Comparison of ENCODE assay signal across 21 mouse cellular contexts in genomic region chr10:119725966-119726365, GRCm38 (mm10).
DNase-seq lines count a peak whose midpoint lies in the region; ATAC-seq lines count a peak whose summit lies in the region.
"Had no signal": no experiment of that assay in that cellular context is flagged by ENCODE, and none has a peak within 500 bp of the region (broad histone marks: within the 10 kb centered on the region; RNA-seq: fewer than 3 reads in every experiment).

No protein-coding gene starts in this region.

- ATAC-seq in kidney, embryonic 15.5 days (replicated peaks; ENCODE audit: low FRiP score) = no peak
- ATAC-seq: activated CD4-positive, CD25-positive, alpha-beta regulatory T cell, adult 4 months; forebrain, embryonic 16.5 days; intestine, embryonic 15.5 days had no signal

- H3K4me2 ChIP-seq in kidney, embryonic 15.5 days = no peak overlapping the region
- H3K4me2 ChIP-seq: embryonic facial prominence, embryonic 13.5 days; forebrain, embryonic 12.5 days; hindbrain, embryonic 14.5 days; intestine, embryonic 15.5 days had no signal

- 55% methylated on average over 7 of the region's 7 CpGs for WGBS in kidney, embryonic 15.5 days
- 82% methylated on average over 7 of the region's 7 CpGs for WGBS in midbrain, embryonic 10.5 days

- no peaks in the 10 kb centered on the region for H3K9me3 ChIP-seq in kidney, embryonic 15.5 days (replicated peaks)
- no peaks in the 10 kb centered on the region for H3K9me3 ChIP-seq in midbrain, embryonic 10.5 days (replicated peaks)
- H3K9me3 ChIP-seq: embryonic facial prominence, embryonic 13.5 days; forebrain, embryonic 12.5 days; hindbrain, embryonic 10.5 days; intestine, embryonic 15.5 days had no signal

- no peak overlapping the region for H3K9ac ChIP-seq in kidney, embryonic 15.5 days
- H3K9ac ChIP-seq: embryonic facial prominence, embryonic 13.5 days; forebrain, embryonic 12.5 days; hindbrain, embryonic 14.5 days; intestine, embryonic 15.5 days had no signal

- no peaks in the 10 kb centered on the region for H3K36me3 ChIP-seq in kidney, embryonic 15.5 days
- H3K36me3 ChIP-seq in midbrain, embryonic 10.5 days = no peaks in the 10 kb centered on the region
- H3K36me3 ChIP-seq: embryonic facial prominence, embryonic 13.5 days; forebrain, embryonic 12.5 days; G1E; hindbrain, embryonic 10.5 days; intestine, embryonic 15.5 days had no signal

- H3K4me1 ChIP-seq in kidney, embryonic 15.5 days = peaks cover 10% of the 10 kb centered on the region
- H3K4me1 ChIP-seq in midbrain, embryonic 10.5 days = peaks cover 37% of the 10 kb centered on the region
- H3K4me1 ChIP-seq: intestine, embryonic 15.5 days had no signal

- H3K27me3 ChIP-seq in kidney, embryonic 15.5 days = no peaks in the 10 kb centered on the region
- no peaks in the 10 kb centered on the region for H3K27me3 ChIP-seq in midbrain, embryonic 10.5 days (ENCODE audit: low read depth, poor library complexity, severe bottlenecking)
- H3K27me3 ChIP-seq: embryonic facial prominence, embryonic 13.5 days; forebrain, embryonic 12.5 days; intestine, embryonic 15.5 days had no signal

- peak; percentile 7 for DNase-seq in gastrocnemius, postnatal 14 days
- DNase-seq in gastrocnemius, postnatal 4 days (ENCODE audit: low spot score in 2 of 2) = no peak
- peak; percentile 7 for DNase-seq in heart, postnatal 10 days
- no peak for DNase-seq in heart, adult 8-10 months (ENCODE audit: low spot score)
- peak; percentile 7 to 13 for DNase-seq in kidney, postnatal 4 days
- peak; percentile 4 for DNase-seq in skeletal muscle tissue, adult 2 months (ENCODE audit: low read depth, low spot score)
- no peak for DNase-seq in midbrain, embryonic 10.5 days (ENCODE audit: low spot score)
- DNase-seq: cerebellum, adult 11-12 months; cerebellum, adult 9-10 months; cerebellum, postnatal 25 days; gastrocnemius, postnatal 25 days; kidney, adult 18-20 months had no signal

- H3K4me3 ChIP-seq in kidney, embryonic 15.5 days (replicated peaks) = no peak overlapping the region
- no peak overlapping the region for H3K4me3 ChIP-seq in midbrain, embryonic 10.5 days
- H3K4me3 ChIP-seq: embryonic facial prominence, embryonic 13.5 days; forebrain, embryonic 12.5 days; hindbrain, embryonic 10.5 days; intestine, embryonic 15.5 days had no signal

- no peak overlapping the region for H3K27ac ChIP-seq in kidney, embryonic 15.5 days
- no peak overlapping the region for H3K27ac ChIP-seq in midbrain, embryonic 10.5 days (replicated peaks)
- H3K27ac ChIP-seq: embryonic facial prominence, embryonic 13.5 days; forebrain, embryonic 12.5 days; hindbrain, embryonic 14.5 days; intestine, embryonic 15.5 days had no signal

- intact Hi-C loops in gastrocnemius, postnatal 14 days (cut with DNase I; ENCODE audit: low total_unique reads) = no loop called here
- intact Hi-C loops in heart, postnatal 10 days (cut with DNase I) = no loop called here

Comparison
In these comparisons a context has a peak if more than half of its experiments do, and no peak if none do; other contexts are left out.
1. DNase-seq: peak in gastrocnemius, postnatal 14 days (single experiment), heart, postnatal 10 days (2 of 2), kidney, postnatal 4 days (2 of 2) and skeletal muscle tissue, adult 2 months (single experiment); none in gastrocnemius, postnatal 4 days (0 of 2), heart, adult 8-10 months (single experiment) and midbrain, embryonic 10.5 days (single experiment).